Comparison of ENCODE assay signal across 19 mouse cellular contexts in genomic region chr14:15872013-15872412, GRCm38 (mm10).
DNase-seq lines count a peak whose midpoint lies in the region; ATAC-seq and TF ChIP-seq lines count a peak whose summit lies in the region.
"Had no signal": no experiment of that assay in that cellular context is flagged by ENCODE, and none has a peak within 500 bp of the region (broad histone marks: within the 10 kb centered on the region; RNA-seq: fewer than 3 reads in every experiment).

No protein-coding gene starts in this region.

- H3K9ac ChIP-seq in intestine, embryonic 15.5 days, result no peak overlapping the region
- H3K9ac ChIP-seq in intestine, postnatal 0 days (ENCODE audit: low read depth, low read length), result no peak overlapping the region
- H3K9ac ChIP-seq in intestine, embryonic 16.5 days (ENCODE audit: low read depth, low read length), result no peak overlapping the region

- ATAC-seq in intestine, embryonic 15.5 days, result peak; percentile 59; the same call in 1 of the 2 replicates
- ATAC-seq in intestine, postnatal 0 days, result no peak
- ATAC-seq in intestine, embryonic 16.5 days, result peak; percentile 59; the same call in 1 of the 2 replicates
- ATAC-seq: activated CD4-positive, CD25-positive, alpha-beta regulatory T cell, adult 4 months; CD4-positive, CD25-positive, alpha-beta regulatory T cell, adult 4 months; Patski had no signal

- H3K4me2 ChIP-seq in intestine, embryonic 15.5 days (replicated peaks), result no peak overlapping the region
- no peak overlapping the region for H3K4me2 ChIP-seq in intestine, postnatal 0 days (replicated peaks; ENCODE audit: low read depth)
- H3K4me2 ChIP-seq in intestine, embryonic 16.5 days (ENCODE audit: low read depth, low read length), result no peak overlapping the region

- H3K36me3 ChIP-seq in intestine, embryonic 15.5 days, result no peaks in the 10 kb centered on the region
- H3K36me3 ChIP-seq in intestine, postnatal 0 days (ENCODE audit: control insufficient read depth, insufficient read depth), result no peaks in the 10 kb centered on the region
- no peaks in the 10 kb centered on the region for H3K36me3 ChIP-seq in intestine, embryonic 16.5 days (ENCODE audit: control insufficient read depth, insufficient read depth, low read length)
- H3K36me3 ChIP-seq: G1E had no signal

- H3K9me3 ChIP-seq in intestine, embryonic 15.5 days, result no peaks in the 10 kb centered on the region
- no peaks in the 10 kb centered on the region for H3K9me3 ChIP-seq in intestine, postnatal 0 days (ENCODE audit: control insufficient read depth)
- no peaks in the 10 kb centered on the region for H3K9me3 ChIP-seq in intestine, embryonic 16.5 days (ENCODE audit: control insufficient read depth, low read length)
- H3K9me3 ChIP-seq: G1E had no signal

- DNase-seq in adrenal gland, adult 8-10 months, result no peak
- DNase-seq: adrenal gland, adult 2 months; adrenal gland, postnatal 10 days; adrenal gland, postnatal 14 days; adrenal gland, postnatal 25 days; adrenal gland, postnatal 36 days; B cell, adult 2 months; cerebellum, adult 11 months; cerebellum, adult 11-12 months; cerebellum, adult 18-20 months; cerebellum, adult 2 months had no signal

- no peaks in the 10 kb centered on the region for H3K4me1 ChIP-seq in intestine, embryonic 15.5 days (replicated peaks)
- H3K4me1 ChIP-seq in intestine, postnatal 0 days (replicated peaks; ENCODE audit: control insufficient read depth, insufficient read depth, low read length), result no peaks in the 10 kb centered on the region
- H3K4me1 ChIP-seq in intestine, embryonic 16.5 days (ENCODE audit: control insufficient read depth, insufficient read depth, low read length), result no peaks in the 10 kb centered on the region

- H3K27ac ChIP-seq in intestine, embryonic 15.5 days, result no peak overlapping the region
- H3K27ac ChIP-seq in intestine, postnatal 0 days (ENCODE audit: low read depth, low read length), result no peak overlapping the region
- no peak overlapping the region for H3K27ac ChIP-seq in intestine, embryonic 16.5 days (ENCODE audit: low read length)

- TF ChIP-seq CTCF in intestine, postnatal 0 days (IDR thresholded peaks at IDR 0.05; ENCODE audit: low read depth), result no peak

- H3K27me3 ChIP-seq in intestine, embryonic 15.5 days (replicated peaks), result no peaks in the 10 kb centered on the region
- no peaks in the 10 kb centered on the region for H3K27me3 ChIP-seq in intestine, postnatal 0 days (replicated peaks; ENCODE audit: control insufficient read depth, insufficient read depth, low read length)
- H3K27me3 ChIP-seq in intestine, embryonic 16.5 days (replicated peaks; ENCODE audit: control insufficient read depth, insufficient read depth, low read length), result no peaks in the 10 kb centered on the region
- H3K27me3 ChIP-seq: CH12.LX, Patski had no signal

- WGBS in intestine, embryonic 15.5 days, result 91% methylated on average over 2 of the region's 2 CpGs
- WGBS in intestine, postnatal 0 days, result 94% methylated on average over 2 of the region's 2 CpGs
- WGBS in intestine, embryonic 16.5 days, result 93% methylated on average over 2 of the region's 2 CpGs

- H3K4me3 ChIP-seq in intestine, embryonic 15.5 days (replicated peaks), result no peak overlapping the region
- H3K4me3 ChIP-seq in intestine, postnatal 0 days (ENCODE audit: low read depth, low read length), result no peak overlapping the region
- no peak overlapping the region for H3K4me3 ChIP-seq in intestine, embryonic 16.5 days (ENCODE audit: low read length)
